Mouse (Mus musculus) mouse embryonic stem cell (cell line): ENCODE measurements around the gene Mrpl27.
"Not testable (repeated sequence)": the region's sequence is repeated elsewhere in the genome, so short reads cannot be mapped to it uniquely, and the experiment has no call there.

Experiments
- in situ Hi-C, 2 experiments: fragments of 300-500 bp; cut with MboI; formaldehyde crosslinking; loops; 1 replicate in 1 of 2; 3 replicates in 1 of 2; pipeline ENCODE4 v1.14.3; 2019 to 2020; ENCODE audit warnings: low sequenced_read_pairs in 2 of 2, low pct_unique_long_range_greater_than_20kb in 1 of 2, mixed read lengths in 1 of 2; ENCODE audit not compliant: unreplicated experiment in 1 of 2

The Mrpl27 gene

DNA sequence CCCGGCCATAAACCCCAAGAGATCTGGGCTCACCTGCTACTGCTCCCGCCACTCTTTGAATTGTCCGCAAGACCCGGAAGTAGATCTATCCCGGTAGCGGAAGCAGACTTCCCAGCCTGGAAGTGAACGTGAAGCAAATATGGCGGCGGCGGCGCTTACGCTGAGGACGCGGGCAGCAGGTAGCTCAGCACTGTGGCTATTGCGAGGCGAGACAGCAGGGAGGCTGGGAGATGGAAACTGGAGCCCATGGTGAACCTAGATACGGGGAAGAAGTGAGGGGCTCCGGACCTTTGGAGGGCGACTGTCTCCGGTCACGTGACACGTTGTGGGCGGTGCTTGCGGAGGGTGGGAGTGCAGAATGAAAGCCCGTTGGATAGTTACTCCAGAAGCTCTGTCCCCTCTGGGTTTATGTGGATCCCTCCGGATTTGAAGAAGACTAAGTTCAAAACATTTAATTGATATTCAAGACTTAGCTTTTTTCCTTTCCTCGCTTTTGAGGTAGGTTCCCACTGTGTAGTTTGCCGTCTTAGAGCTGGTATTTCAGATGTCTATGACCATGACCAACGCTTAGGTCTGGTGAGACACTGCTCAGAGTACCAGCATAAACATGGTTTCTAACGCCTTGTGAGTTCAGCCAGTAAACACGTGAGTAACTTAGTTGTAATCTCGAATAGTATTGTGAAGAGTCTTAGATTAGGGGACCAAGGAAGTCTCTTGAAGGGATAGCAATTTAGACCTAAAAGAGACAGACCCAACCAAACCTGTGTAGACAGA is at the start of gene Mrpl27, which contains the start of gene Eme1:
Gene Mrpl27, plus strand, starts transcription at position 105 of the 774 bp plus-strand sequence.
Gene Eme1, minus strand, starts transcription at position 302 of the 774 bp plus-strand sequence.
- in situ Hi-C loops = no loop called here

DNA sequence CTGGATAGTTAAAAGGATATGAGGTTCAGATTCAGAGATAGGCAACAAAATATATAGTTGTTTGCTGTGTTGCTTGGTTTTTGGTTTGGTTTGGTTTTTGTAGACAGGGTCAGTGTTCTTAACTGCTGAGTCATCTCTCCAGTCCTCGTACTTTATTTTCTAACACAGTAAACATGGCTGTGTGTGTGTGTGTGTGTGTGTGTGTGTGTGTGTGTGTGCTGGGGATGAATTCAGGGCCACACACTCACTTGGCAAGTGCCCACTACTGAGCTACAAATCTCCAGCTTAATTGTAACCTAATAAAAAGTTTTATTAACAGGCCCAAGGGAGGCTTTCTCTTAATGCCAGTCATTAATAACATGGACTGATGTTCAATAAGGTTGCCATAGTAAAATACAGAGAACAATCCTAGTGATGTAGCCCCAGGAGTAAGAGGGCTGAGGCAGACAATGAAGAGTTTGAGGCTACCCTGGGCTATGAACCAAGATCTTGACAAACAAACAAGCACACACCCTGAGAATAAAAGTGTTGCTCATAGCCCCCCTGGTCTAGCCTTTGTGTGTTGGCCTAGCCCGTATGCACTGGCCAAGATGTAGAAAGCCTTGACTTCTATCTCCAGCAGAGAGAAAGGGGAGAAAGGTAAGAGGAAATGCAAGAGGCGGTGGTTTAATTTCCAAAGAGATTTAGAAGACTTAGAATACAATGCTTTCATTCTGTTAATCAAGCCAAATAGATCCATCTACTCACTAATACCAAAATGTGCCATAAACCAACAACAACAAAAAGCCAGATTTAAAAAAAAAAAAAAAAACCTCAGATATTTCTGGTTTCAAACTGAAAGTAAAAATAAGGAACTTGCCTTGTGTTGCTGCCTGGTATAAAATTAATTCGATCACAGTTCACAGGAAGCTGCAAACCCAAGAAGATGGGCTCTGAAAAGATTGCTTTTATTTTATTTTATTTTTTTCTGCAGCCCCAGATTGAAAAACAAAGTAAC is 42.5 kb upstream of the Mrpl27 start:
- in situ Hi-C loops = no loop called here

DNA sequence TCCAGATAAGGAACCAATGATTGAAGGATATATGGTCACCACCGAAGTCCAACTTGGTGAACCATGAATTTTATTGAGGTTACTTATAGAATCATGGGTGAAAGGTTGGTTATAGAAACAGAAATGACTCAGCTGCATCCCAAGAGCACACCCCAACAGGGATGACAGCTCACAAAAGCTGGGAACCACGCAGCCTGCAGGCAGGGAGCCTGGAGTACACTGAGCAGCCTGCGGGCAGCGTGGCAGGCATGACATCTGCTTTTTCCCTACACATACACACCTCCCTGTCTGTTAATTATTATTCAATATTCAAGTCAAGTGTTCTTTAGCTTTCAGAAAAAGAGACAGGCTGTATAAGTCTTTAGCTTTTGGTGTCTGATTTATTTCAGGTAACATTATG is 39.0 kb upstream of the Mrpl27 start:
- in situ Hi-C loops = no loop called here

DNA sequence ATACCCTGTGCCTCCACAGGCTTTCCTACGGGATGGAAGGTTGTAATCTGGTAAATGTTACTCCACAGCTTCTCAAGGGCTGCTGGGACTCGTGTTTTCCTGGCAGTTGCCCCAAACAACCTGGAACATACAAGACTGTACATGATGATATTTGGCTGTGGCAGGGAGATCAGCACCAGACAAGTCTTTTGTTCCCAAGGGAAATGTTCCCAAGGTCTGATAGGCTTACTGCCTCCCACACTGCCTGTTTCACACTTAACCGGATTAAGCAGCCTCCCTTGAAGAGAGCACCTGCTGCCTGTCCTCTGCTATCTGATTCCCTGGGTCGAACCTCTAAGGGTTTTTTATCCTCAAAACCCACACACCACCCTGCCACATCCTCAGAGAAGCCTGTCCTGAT is 38.1 kb upstream of the Mrpl27 start:
- in situ Hi-C loops = no loop called here

DNA sequence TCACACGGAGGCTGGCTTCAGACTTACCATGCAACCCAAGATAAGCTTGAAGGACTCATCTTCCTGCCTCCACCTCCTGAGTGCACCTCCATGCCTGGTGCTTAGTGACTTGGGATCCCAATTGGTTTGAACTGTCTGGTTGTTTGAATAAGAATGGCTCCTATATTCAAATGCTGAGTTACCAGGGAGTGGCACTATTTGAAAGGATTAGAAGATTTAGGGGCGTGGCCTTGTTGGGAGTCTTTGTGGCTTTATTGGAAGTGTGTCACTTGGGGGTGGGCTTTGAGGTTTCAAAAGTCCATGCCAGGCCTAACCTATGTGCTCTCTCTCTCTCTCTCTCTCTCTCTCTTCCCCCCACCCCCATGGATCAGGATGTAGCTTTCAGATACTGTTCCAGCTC is 35.9 kb upstream of the Mrpl27 start:
- in situ Hi-C loops = no loop called here

DNA sequence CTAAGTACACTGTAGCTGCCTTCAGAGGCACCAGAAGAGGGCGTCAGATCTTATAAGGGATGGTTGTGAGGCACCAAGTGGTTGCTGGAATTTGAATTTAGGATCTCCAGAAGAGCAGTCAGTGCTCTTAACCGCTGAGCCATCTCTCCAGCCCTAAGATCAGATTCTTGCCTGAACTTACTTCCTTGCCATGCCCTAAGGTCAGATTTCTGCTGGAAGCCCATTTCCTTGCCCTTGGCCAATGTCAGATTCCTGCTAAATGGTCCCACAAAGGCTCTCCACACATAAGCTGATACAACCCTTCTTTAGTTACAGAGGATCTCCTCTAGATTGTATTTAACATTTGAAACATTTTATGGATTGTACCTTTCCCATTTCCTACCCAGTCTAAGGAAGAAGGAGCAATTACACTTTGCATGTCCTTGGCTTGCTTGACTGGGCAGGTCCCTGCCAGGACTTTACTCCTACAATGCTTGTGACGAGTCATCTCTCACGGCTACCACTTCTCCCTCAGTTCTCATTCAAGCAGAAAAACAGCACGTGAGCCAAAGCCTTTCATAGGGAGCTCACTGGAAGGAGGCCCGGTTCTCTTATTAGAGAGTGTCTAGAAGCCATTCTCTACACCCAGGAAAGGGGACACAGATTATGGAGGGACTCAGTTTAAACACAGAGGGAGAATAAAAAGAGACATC is 32.7 kb upstream of the Mrpl27 start:
- in situ Hi-C loops = no loop called here

DNA sequence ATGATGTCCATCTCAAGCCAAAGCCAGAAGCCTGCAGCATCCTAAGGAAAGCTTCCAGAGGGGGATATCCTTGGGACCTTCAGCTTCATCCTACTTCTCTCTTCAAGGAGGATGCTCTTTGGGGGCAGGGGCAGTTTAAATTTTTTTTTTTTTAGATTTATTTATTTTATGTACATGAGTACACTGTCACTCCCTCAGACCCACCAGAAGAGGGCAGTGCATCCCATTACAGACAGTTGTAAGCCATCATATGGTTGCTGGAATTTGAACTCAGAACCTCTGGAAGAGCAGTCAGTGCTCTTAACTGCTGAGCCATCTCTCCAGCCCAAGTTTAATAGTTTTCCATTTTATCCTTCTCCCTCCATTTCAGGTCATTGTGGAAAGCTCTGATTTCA is 32.1 kb upstream of the Mrpl27 start:
- in situ Hi-C loops = no loop called here

DNA sequence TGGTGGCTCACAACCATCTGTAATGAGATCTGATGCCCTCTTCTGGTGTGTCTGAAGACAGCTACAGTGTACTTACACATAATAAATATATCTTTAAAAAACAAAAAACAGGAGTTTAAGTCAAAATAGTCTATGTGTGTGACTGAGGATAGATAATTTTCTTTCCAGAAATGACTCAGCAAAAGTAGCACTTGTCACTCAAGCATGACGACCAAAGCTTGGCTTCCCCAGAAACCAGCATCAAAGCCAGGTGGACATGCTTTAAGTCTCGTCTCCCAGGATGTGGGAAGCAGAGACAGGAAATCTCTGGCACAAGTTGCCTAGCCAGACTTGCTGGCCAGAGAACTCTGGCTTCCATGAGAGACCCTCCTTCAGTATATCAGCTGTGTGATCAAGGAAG is 31.4 kb upstream of the Mrpl27 start:
- in situ Hi-C loops = no loop called here

DNA sequence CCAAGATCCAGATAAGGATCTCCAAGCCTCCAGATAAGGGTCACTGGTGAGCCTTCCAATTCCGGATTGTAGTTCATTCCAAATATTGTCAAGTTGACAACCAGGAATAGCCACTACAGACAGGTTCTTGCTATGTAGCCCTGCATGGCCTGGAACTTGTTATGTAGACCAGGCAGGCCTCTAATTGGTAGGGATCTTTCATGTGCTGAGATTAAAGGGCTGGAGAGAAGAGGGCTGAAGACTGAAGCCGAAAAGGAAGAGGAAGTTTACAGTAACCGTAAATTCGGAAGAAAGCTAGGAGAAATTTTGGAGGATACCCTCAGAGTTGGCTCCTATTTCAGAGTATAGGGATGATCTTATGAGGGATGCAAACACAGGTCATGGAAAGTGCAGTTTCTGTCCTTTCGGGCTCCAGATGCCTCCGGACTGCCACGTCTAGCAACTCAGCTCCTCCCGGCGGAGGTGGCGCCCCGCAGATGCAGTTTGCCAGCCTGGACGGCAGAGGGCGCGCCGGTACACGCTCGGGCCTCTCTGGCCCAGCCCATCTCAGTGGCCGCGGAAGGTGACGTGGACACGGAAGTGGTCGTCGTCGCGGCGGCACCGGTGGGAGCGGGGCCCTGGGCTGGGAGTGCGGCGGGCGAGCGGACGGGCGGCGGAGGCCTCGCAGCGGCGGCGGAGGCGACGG is 24.2 kb upstream of the Mrpl27 start, which contains the start of gene Lrrc59:
Gene Lrrc59, plus strand, starts transcription at position 569 of the 685 bp plus-strand sequence.
- in situ Hi-C loops = no loop called here

DNA sequence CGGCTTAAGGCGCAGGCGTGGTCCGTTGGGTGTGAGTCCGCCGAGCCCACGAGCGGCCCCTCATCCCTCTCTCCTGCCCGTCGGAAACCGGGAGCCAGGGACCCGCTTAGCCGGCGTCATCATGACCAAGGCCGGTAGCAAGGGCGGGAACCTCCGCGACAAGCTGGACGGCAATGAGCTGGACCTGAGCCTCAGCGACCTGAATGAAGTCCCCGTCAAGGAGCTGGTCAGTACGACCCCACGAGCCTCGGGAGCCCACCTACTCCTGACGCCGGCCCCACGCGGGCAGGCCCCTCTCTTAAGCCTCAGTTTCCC is 23.7 kb upstream of the Mrpl27 start:
- in situ Hi-C loops = no loop called here

DNA sequence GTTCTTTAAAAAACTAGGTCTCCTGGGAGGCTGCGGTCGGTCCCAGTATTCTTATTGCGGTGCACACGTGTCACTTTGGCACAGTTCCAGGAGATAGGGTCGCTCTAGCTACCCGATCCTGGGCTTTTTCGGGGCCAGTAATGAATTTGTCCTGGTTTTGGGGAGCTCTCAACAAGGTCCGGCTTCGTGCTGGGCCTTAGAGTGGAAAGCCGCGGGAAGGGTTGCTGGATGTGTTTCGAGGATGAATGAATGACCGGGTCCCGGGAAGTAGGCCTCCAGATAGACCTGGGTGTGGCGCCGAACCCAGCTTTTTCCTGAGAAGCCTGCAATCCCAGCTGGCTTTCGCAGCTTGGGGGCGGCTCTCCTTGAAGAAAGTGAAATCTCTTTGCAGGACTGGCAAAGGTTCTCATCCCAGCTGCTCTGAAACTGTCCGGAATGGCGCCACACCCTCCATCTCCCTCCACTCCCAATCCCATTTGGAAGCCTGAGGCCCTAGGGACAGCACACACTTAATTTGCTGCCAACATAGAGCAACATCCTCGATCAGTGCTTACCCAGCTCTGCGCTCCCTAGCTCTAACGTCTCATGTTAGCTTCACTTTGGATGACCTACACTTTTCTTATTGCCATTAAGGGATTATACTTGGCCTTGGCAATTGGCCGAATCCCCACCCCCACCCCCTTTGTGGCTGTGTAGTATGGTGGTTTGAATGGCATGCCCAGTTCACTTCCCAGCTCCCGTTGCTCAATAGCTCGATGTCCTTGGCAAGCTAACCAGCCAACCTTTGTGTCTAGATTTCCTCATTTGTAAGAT is 23.2 kb upstream of the Mrpl27 start:
- in situ Hi-C loops = no loop called here

DNA sequence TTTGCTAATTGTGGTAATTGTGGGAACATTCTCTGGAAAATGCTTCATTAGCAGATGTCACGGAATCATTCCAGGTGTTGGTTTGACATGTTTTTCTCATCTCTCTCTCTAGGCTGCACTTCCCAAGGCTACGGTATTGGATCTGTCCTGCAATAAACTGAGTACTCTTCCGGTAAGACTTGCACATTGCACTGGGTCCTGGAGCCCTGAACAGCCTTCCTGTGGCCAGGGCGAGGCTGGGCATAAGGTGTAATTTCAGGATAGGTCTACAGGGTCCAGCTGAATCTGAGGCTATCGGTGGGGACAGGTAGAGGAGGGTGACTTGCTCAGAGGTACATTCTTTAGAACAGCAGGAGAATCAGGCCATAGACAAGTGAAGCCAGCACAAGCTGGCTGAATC is 21.6 kb upstream of the Mrpl27 start:
- in situ Hi-C loops = no loop called here

DNA sequence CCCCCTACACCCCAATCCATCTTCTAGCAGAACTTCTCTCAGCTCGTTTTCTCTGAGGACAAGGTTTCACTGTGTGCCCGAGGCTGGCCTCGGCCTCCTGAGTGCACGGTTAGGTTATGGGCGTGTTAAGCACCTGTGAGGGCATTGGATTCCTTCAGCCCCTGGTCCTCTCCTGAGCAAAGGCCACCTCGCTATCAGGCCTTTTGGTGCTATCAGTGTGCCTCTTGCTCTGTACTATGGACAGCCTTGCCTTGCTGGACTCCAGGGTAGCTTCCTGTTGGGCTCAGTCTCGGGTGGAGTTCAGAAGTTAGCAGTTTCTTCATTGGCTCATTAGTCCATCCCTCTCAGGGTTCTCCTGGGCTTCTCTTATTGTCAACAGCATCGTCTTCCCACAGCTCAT is 20.6 kb upstream of the Mrpl27 start:
- in situ Hi-C loops = no loop called here

DNA sequence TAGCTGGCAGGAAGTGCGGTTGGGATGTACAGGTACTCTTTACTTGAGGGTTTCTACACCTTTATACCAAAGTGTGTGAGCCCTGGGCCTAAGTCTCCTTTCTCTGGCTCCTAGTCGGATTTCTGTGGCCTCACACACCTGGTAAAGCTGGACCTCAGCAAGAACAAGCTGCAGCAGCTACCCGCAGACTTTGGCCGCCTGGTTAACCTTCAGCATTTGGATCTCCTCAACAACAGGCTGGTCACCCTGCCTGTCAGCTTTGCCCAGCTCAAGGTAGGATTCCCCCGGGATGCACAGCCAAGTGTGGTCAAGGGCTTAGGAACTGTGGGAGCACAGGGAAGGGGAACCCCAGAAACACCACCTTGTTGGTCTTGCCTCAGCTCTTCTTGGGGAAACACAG is 19.1 kb upstream of the Mrpl27 start:
- in situ Hi-C loops = no loop called here

DNA sequence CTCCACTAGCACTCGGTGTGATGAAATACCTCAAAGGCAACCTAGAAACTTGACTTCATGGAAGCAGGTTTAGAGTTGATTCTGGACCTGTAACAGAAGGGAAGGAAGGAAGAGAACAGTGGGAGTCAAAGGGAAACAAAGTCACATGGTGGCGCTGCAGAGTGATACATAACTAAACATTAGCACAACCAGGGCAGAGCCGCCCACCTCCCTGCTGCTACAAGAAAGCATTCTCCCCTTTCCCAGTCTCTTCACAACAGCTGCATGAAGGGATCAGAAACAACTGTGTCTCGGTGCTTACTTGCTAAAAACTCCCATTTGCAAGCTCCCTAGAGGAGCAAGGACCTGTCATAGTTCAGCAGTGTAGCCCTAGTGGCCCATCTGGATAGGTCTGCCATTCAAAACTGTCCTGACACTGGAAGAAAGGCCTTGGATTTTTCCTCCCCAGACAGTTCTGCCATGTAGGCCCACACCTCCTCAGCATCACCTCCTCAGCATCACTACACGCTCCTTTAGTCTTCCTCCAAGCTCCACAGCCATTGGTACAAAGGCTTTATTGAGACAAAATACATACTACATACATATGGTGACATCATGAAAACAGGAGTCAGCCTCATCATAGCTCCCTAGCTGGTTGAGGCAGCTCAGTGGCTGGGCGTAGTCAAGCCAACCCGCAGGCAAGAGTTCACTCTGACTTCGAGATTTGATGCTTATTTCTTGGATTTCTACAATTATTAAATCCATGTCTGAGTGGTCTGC is 8.9 kb upstream of the Mrpl27 start:
- in situ Hi-C loops = no loop called here

DNA sequence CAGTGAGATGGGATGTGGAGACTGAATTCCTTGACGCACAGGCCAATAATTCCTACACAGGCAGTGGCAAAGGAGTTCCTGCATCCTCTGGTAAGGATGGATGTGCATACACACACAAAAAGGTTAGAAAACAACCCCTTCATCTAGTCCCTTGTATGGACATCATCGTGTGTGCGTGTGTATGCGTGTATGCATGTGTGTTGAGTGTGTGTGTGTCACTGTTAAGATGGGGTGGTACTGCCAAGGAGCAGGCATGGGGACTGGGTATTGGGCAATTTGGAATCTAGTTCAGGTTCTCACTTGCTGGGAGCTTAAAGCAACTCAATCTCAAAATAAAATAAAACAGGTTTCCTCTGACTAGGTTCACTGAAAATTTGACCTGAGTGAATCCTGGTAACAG is 7.1 kb upstream of the Mrpl27 start:
- in situ Hi-C loops = no loop called here

DNA sequence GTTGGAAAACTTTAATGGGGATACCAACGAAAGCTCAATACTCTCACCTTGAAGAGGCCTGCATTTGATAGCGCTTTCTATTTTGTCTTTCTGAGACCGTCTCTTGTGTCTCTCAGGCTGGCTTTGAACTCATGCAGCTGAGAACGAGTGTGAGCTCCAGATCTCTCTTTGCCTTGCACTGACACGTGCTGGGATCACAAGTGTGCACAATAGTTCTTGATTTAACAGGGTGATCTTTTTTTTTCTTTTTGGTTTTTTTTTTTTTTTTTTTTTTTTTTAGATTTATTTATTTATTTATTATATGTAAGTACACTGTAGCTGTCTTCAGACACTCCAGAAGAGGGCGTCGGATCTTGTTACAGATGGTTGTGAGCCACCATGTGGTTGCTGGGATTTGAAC is 2.3 kb upstream of the Mrpl27 start:
- in situ Hi-C loops = not testable (repeated sequence)
